Mouse (Mus musculus) 3T3-L1 (cell line): Measurements from ENCODE around the gene Mief2.
A peak's percentile ranks its signal among the peaks of the same experiment; 100 is the strongest.

Source experiments
- DNase-seq: peaks from one replicate; pipeline ENCODE4 v3.0.0-alpha.2; 2015; ENCODE audit warnings: low read depth, low spot score

Gene Mief2

GRCm38 (mm10) chr11:60776829-60777740, 48.9 kb downstream of the Mief2 start, which contains the start of the genes Top3a and Smcr8:
Top3a (minus strand) TSS chr11:60777365.
Smcr8 (plus strand) TSS chr11:60777524.
- DNase-seq = peak; percentile 99

DNA sequence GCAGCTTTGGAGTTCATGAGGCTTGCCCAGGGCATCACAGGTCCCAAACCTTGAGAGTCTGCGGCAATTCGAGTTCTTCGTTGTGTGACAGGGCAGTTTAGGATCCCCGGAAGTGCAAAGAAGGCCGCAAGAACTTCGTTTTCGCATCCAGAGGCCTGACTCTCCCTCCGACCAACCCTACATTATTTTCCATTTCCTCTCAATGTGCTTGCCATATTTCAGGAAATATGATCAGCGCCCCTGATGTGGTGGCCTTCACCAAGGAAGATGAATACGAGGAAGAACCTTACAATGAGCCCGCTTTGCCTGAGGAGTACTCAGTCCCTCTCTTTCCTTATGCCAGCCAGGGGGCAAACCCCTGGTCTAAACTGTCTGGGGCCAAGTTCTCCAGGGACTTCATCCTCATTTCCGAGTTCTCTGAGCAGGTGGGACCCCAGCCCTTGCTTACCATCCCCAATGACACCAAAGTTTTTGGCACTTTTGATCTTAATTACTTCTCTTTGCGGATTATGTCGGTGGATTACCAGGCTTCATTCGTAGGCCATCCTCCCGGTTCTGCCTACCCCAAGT, 49.7 kb downstream of the Mief2 start:
- no peak for DNase-seq

- no peak for DNase-seq
Observed at GRCm38 (mm10) chr11:60779673-60780189, 51.5 kb downstream of the Mief2 start.
